Mouse (Mus musculus): ENCODE measurements around the gene Rnf169.

Rnf169 gene

GRCm38 (mm10) chr7:99980132-99980591, at the start of gene Rnf169:
Gene Rnf169, minus strand, starts transcription at chr7:99980448.
- DNase-seq (ENCODE audit: low spot score), result peak; percentile 74

- DNase-seq (ENCODE audit: low spot score), result no peak
These were observed 49.1 kb upstream of the Rnf169 start for GRCm38 (mm10) chr7:100029307-100029706.

- no peak for DNase-seq (ENCODE audit: low spot score)
These were observed 47.1 kb upstream of the Rnf169 start for GRCm38 (mm10) chr7:100027353-100027752.

- no peak for DNase-seq (ENCODE audit: low spot score)
These were observed 36.8 kb upstream of the Rnf169 start for GRCm38 (mm10) chr7:100017056-100017455.

- no peak for DNase-seq (ENCODE audit: low spot score)
These were observed 33.9 kb upstream of the Rnf169 start for GRCm38 (mm10) chr7:100014123-100014600.

GRCm38 (mm10) chr7:100012515-100012914, 32.3 kb upstream of the Rnf169 start:
- DNase-seq (ENCODE audit: low spot score), result no peak

GRCm38 (mm10) chr7:100012085-100012484, 31.8 kb upstream of the Rnf169 start:
- no peak for DNase-seq (ENCODE audit: low spot score)

- DNase-seq (ENCODE audit: low spot score), result no peak
These were observed 30.5 kb upstream of the Rnf169 start for GRCm38 (mm10) chr7:100010711-100011110.

- peak; percentile 32 for DNase-seq (ENCODE audit: low spot score)
These were observed 29.4 kb upstream of the Rnf169 start for GRCm38 (mm10) chr7:100009640-100010039.

- no peak for DNase-seq (ENCODE audit: low spot score)
These were observed 28.5 kb upstream of the Rnf169 start for GRCm38 (mm10) chr7:100008765-100009164.

GRCm38 (mm10) chr7:100006411-100006810, 26.2 kb upstream of the Rnf169 start:
- no peak for DNase-seq (ENCODE audit: low spot score)

- DNase-seq (ENCODE audit: low spot score), result no peak
These were observed 25.5 kb upstream of the Rnf169 start, which contains the start of gene Chrdl2 for GRCm38 (mm10) chr7:100005790-100006189. Gene Chrdl2, plus strand, starts transcription at chr7:100006172.

GRCm38 (mm10) chr7:100003781-100004180, 23.5 kb upstream of the Rnf169 start:
- DNase-seq (ENCODE audit: low spot score), result no peak

GRCm38 (mm10) chr7:99998668-99999067, 18.4 kb upstream of the Rnf169 start:
- no peak for DNase-seq (ENCODE audit: low spot score)

GRCm38 (mm10) chr7:99995186-99995585, 14.9 kb upstream of the Rnf169 start:
- DNase-seq (ENCODE audit: low spot score), result no peak

GRCm38 (mm10) chr7:99993159-99993558, 12.9 kb upstream of the Rnf169 start:
- no peak for DNase-seq (ENCODE audit: low spot score)

GRCm38 (mm10) chr7:99990990-99991707, 10.9 kb upstream of the Rnf169 start:
- no peak for DNase-seq (ENCODE audit: low spot score)

- DNase-seq (ENCODE audit: low spot score), result no peak
These were observed 9.9 kb upstream of the Rnf169 start for GRCm38 (mm10) chr7:99989844-99990760.

- DNase-seq (ENCODE audit: low spot score), result peak; percentile 32
These were observed 8.5 kb upstream of the Rnf169 start for GRCm38 (mm10) chr7:99988725-99989124.

- no peak for DNase-seq (ENCODE audit: low spot score)
These were observed 2.3 kb upstream of the Rnf169 start for GRCm38 (mm10) chr7:99982256-99983242.

GRCm38 (mm10) chr7:99981311-99981710, 1.1 kb upstream of the Rnf169 start:
- DNase-seq (ENCODE audit: low spot score), result no peak
